Mouse (Mus musculus): ENCODE results near the gene Rsph1. TPM values are rescaled to one million over a fixed set of nuclear protein-coding genes. Genes with fewer than 3 reads are reported as not detected.
"Not testable (repeated sequence)": the region's sequence is repeated elsewhere in the genome, so short reads cannot be mapped to it uniquely, and the experiment has no call there.

Gene Rsph1
- polyA plus RNA-seq, 1 experiment from 2014 or later, result 1.7 TPM

GRCm38 (mm10) chr17:31271136-31271851 lies 5.9 kb downstream of the Rsph1 start:
- ATAC-seq (ENCODE audit: low FRiP score), result no peak
- Histone ChIP-seq H3K4me1 (ENCODE audit: control insufficient read depth, insufficient read depth, low read length) (no peaks in the 10 kb centered on the region), H3K9me3 (ENCODE audit: control insufficient read depth, low read length) (no peaks in the 10 kb centered on the region), H3K4me3 (ENCODE audit: low read depth, low read length) (no peak overlapping the region), H3K9ac (ENCODE audit: low read length) (no peak overlapping the region), H3K4me2 (no peak overlapping the region), H3K27ac (ENCODE audit: low read depth, low read length) (no peak overlapping the region), H3K36me3 (ENCODE audit: control insufficient read depth, insufficient read depth, low read length) (no peaks in the 10 kb centered on the region), H3K27me3 (ENCODE audit: control insufficient read depth, insufficient read depth, low read length) (no peaks in the 10 kb centered on the region; the same call in 1 of the 2 replicates)
- 40% methylated on average over 7 of the region's 7 CpGs for WGBS
- no peak for DNase-seq (ENCODE audit: low spot score, missing footprints)

GRCm38 (mm10) chr17:31270736-31271135 lies 6.4 kb downstream of the Rsph1 start:
- not testable (repeated sequence) for H3K27ac ChIP-seq (ENCODE audit: low read depth, low read length); H3K9me3 ChIP-seq (ENCODE audit: control insufficient read depth, low read length); H3K4me2 ChIP-seq; H3K36me3 ChIP-seq (ENCODE audit: control insufficient read depth, insufficient read depth, low read length); DNase-seq (ENCODE audit: low spot score, missing footprints); H3K4me3 ChIP-seq (ENCODE audit: low read depth, low read length); H3K4me1 ChIP-seq (ENCODE audit: control insufficient read depth, insufficient read depth, low read length); ATAC-seq (ENCODE audit: low FRiP score); H3K9ac ChIP-seq (ENCODE audit: low read length); H3K27me3 ChIP-seq (ENCODE audit: control insufficient read depth, insufficient read depth, low read length)
- WGBS, result 81% methylated on average over 8 of the region's 8 CpGs

GRCm38 (mm10) chr17:31270246-31270645 lies 6.9 kb downstream of the Rsph1 start:
- WGBS, result 82% methylated on average over 4 of the region's 4 CpGs
- ATAC-seq (ENCODE audit: low FRiP score) (no peak), DNase-seq (ENCODE audit: low spot score, missing footprints) (no peak)
- no peaks in the 10 kb centered on the region for H3K27me3 ChIP-seq (ENCODE audit: control insufficient read depth, insufficient read depth, low read length)
- no peak overlapping the region for H3K27ac ChIP-seq (ENCODE audit: low read depth, low read length)
- H3K4me1 ChIP-seq (ENCODE audit: control insufficient read depth, insufficient read depth, low read length), result no peaks in the 10 kb centered on the region
- H3K4me2 ChIP-seq, result no peak overlapping the region
- no peak overlapping the region for H3K4me3 ChIP-seq (ENCODE audit: low read depth, low read length)
- H3K36me3 ChIP-seq (ENCODE audit: control insufficient read depth, insufficient read depth, low read length), result no peaks in the 10 kb centered on the region
- H3K9ac ChIP-seq (ENCODE audit: low read length), result no peak overlapping the region
- H3K9me3 ChIP-seq (ENCODE audit: control insufficient read depth, low read length), result no peaks in the 10 kb centered on the region

- no peak overlapping the region for H3K9ac ChIP-seq (ENCODE audit: low read length)
- DNase-seq (ENCODE audit: low spot score, missing footprints), result no peak
- H3K36me3 ChIP-seq (ENCODE audit: control insufficient read depth, insufficient read depth, low read length), result no peaks in the 10 kb centered on the region
- H3K27me3 ChIP-seq (ENCODE audit: control insufficient read depth, insufficient read depth, low read length), result no peaks in the 10 kb centered on the region
- H3K9me3 ChIP-seq (ENCODE audit: control insufficient read depth, low read length), result no peaks in the 10 kb centered on the region
- H3K27ac ChIP-seq (ENCODE audit: low read depth, low read length), result no peak overlapping the region
- 91% methylated on average over 2 of the region's 2 CpGs for WGBS
- no peak for ATAC-seq (ENCODE audit: low FRiP score)
- no peaks in the 10 kb centered on the region for H3K4me1 ChIP-seq (ENCODE audit: control insufficient read depth, insufficient read depth, low read length)
- H3K4me3 ChIP-seq (ENCODE audit: low read depth, low read length), result no peak overlapping the region
- no peak overlapping the region for H3K4me2 ChIP-seq
Observed at GRCm38 (mm10) chr17:31269761-31270160, 7.4 kb downstream of the Rsph1 start.

- no peaks in the 10 kb centered on the region for H3K36me3 ChIP-seq (ENCODE audit: control insufficient read depth, insufficient read depth, low read length)
- H3K4me2 ChIP-seq, result no peak overlapping the region
- DNase-seq (ENCODE audit: low spot score, missing footprints), result no peak
- no peaks in the 10 kb centered on the region for H3K9me3 ChIP-seq (ENCODE audit: control insufficient read depth, low read length)
- WGBS, result 96% methylated on average over 1 of the region's 1 CpGs
- H3K27me3 ChIP-seq (ENCODE audit: control insufficient read depth, insufficient read depth, low read length), result no peaks in the 10 kb centered on the region
- no peaks in the 10 kb centered on the region for H3K4me1 ChIP-seq (ENCODE audit: control insufficient read depth, insufficient read depth, low read length)
- H3K9ac ChIP-seq (ENCODE audit: low read length), result no peak overlapping the region
- H3K4me3 ChIP-seq (ENCODE audit: low read depth, low read length), result no peak overlapping the region
- H3K27ac ChIP-seq (ENCODE audit: low read depth, low read length), result no peak overlapping the region
- ATAC-seq (ENCODE audit: low FRiP score), result no peak
Observed at GRCm38 (mm10) chr17:31268016-31268415, 9.2 kb downstream of the Rsph1 start.

GRCm38 (mm10) chr17:31267603-31268002 lies 9.6 kb downstream of the Rsph1 start:
- no peak overlapping the region for H3K27ac ChIP-seq (ENCODE audit: low read depth, low read length)
- ATAC-seq (ENCODE audit: low FRiP score), result no peak
- WGBS, result 89% methylated on average over 6 of the region's 6 CpGs

GRCm38 (mm10) chr17:31267138-31267537 lies 10.0 kb downstream of the Rsph1 start:
- Histone ChIP-seq H3K4me2 (no peak overlapping the region), H3K36me3 (ENCODE audit: control insufficient read depth, insufficient read depth, low read length) (no peaks in the 10 kb centered on the region), H3K27ac (ENCODE audit: low read depth, low read length) (no peak overlapping the region), H3K4me1 (ENCODE audit: control insufficient read depth, insufficient read depth, low read length) (no peaks in the 10 kb centered on the region), H3K9ac (ENCODE audit: low read length) (no peak overlapping the region), H3K27me3 (ENCODE audit: control insufficient read depth, insufficient read depth, low read length) (no peaks in the 10 kb centered on the region), H3K9me3 (ENCODE audit: control insufficient read depth, low read length) (no peaks in the 10 kb centered on the region), H3K4me3 (ENCODE audit: low read depth, low read length) (no peak overlapping the region)
- ATAC-seq (ENCODE audit: low FRiP score) (no peak), DNase-seq (ENCODE audit: low spot score, missing footprints) (no peak)
- WGBS, result 75% methylated on average over 4 of the region's 4 CpGs

More at GRCm38 (mm10) chr17:31267603-31268002, 9.6 kb downstream of the Rsph1 start:
- no peaks in the 10 kb centered on the region for H3K4me1 ChIP-seq (ENCODE audit: control insufficient read depth, insufficient read depth, low read length)
- no peak overlapping the region for H3K4me2 ChIP-seq
- H3K9ac ChIP-seq (ENCODE audit: low read length), result no peak overlapping the region
- no peaks in the 10 kb centered on the region for H3K27me3 ChIP-seq (ENCODE audit: control insufficient read depth, insufficient read depth, low read length)
- no peak overlapping the region for H3K4me3 ChIP-seq (ENCODE audit: low read depth, low read length)
- DNase-seq (ENCODE audit: low spot score, missing footprints), result no peak
- H3K9me3 ChIP-seq (ENCODE audit: control insufficient read depth, low read length), result no peaks in the 10 kb centered on the region
- no peaks in the 10 kb centered on the region for H3K36me3 ChIP-seq (ENCODE audit: control insufficient read depth, insufficient read depth, low read length)

- Histone ChIP-seq H3K4me1 (ENCODE audit: control insufficient read depth, insufficient read depth, low read length) (no peaks in the 10 kb centered on the region), H3K36me3 (ENCODE audit: control insufficient read depth, insufficient read depth, low read length) (no peaks in the 10 kb centered on the region), H3K27me3 (ENCODE audit: control insufficient read depth, insufficient read depth, low read length) (no peaks in the 10 kb centered on the region), H3K9ac (ENCODE audit: low read length) (no peak overlapping the region), H3K9me3 (ENCODE audit: control insufficient read depth, low read length) (no peaks in the 10 kb centered on the region), H3K27ac (ENCODE audit: low read depth, low read length) (no peak overlapping the region), H3K4me3 (ENCODE audit: low read depth, low read length) (no peak overlapping the region), H3K4me2 (no peak overlapping the region)
- DNase-seq (ENCODE audit: low spot score, missing footprints) (no peak), ATAC-seq (ENCODE audit: low FRiP score) (no peak)
- WGBS, result 86% methylated on average over 7 of the region's 7 CpGs
Observed at GRCm38 (mm10) chr17:31266321-31266950, 10.7 kb downstream of the Rsph1 start.

GRCm38 (mm10) chr17:31265831-31266230 lies 11.4 kb downstream of the Rsph1 start:
- no peaks in the 10 kb centered on the region for H3K4me1 ChIP-seq (ENCODE audit: control insufficient read depth, insufficient read depth, low read length)
- no peak for DNase-seq (ENCODE audit: low spot score, missing footprints)
- H3K27ac ChIP-seq (ENCODE audit: low read depth, low read length), result no peak overlapping the region
- H3K4me2 ChIP-seq, result no peak overlapping the region
- H3K4me3 ChIP-seq (ENCODE audit: low read depth, low read length), result no peak overlapping the region
- ATAC-seq (ENCODE audit: low FRiP score), result no peak
- H3K36me3 ChIP-seq (ENCODE audit: control insufficient read depth, insufficient read depth, low read length), result no peaks in the 10 kb centered on the region
- WGBS, result 88% methylated on average over 9 of the region's 9 CpGs
- no peaks in the 10 kb centered on the region for H3K9me3 ChIP-seq (ENCODE audit: control insufficient read depth, low read length)
- no peaks in the 10 kb centered on the region for H3K27me3 ChIP-seq (ENCODE audit: control insufficient read depth, insufficient read depth, low read length)
- H3K9ac ChIP-seq (ENCODE audit: low read length), result no peak overlapping the region
